Mouse (Mus musculus) brain, embryonic 14.5 days (tissue): Measurements from ENCODE around the gene Gpr176.

Experiments
- CTCF ChIP-seq: fragments of 200-500 bp; IDR thresholded peaks from 2 replicates; pipeline ENCODE4 v1.5.1; 2012; ENCODE audit warnings: inconsistent platforms, mild to moderate bottlenecking, moderate library complexity, borderline replicate concordance; ENCODE audit not compliant: insufficient read depth, insufficient read length; ENCODE audit errors: extremely low read depth
- POLR2A ChIP-seq: fragments of 200-500 bp; IDR thresholded peaks from 2 replicates; pipeline ENCODE4 v1.6.1; 2012; ENCODE audit warnings: mild to moderate bottlenecking, inconsistent platforms, borderline replicate concordance; ENCODE audit not compliant: poor library complexity, insufficient read depth, insufficient read length, severe bottlenecking; ENCODE audit errors: extremely low read depth

- TF ChIP-seq POLR2A, result no peak
- TF ChIP-seq CTCF, result no peak
These were observed 66.7 kb downstream of the Gpr176 start for GRCm38 (mm10) chr2:118306522-118306895.
